Mouse (Mus musculus): ENCODE measurements around the gene Olfr224. TPM values are rescaled to one million over a fixed set of nuclear protein-coding genes. Genes with fewer than 3 reads are reported as not detected.

The Olfr224 gene
- polyA plus RNA-seq (2012; ENCODE audit: low replicate concordance): not detected in 2 replicates

DNA sequence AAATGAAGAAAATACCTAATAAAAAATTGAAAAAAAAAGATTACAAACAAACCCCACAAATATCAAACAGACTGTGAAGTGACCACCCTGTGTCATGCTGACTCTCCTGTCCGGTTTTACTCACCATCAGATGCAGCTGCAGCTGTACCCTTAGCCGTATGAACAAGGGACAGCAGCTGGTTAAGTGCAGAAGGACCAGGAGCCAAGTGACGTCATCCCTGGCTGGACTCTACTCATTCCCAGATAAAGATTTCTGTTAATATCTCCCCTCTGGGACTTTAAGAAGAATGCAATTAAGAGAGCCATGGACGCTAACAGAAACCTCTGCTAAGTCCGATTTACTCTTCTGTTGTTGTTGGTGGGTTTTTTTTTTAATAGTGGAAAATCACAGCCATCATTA, at the start of gene Olfr224:
Olfr224 (minus strand) TSS at position 149 of the 400 bp plus-strand sequence.

GRCm38 (mm10) chr11:58615975-58616374, 45.6 kb upstream of the Olfr224 start, which contains the start of gene 2210407C18Rik:
TSS of gene 2210407C18Rik (minus strand) at chr11:58616075.

DNA sequence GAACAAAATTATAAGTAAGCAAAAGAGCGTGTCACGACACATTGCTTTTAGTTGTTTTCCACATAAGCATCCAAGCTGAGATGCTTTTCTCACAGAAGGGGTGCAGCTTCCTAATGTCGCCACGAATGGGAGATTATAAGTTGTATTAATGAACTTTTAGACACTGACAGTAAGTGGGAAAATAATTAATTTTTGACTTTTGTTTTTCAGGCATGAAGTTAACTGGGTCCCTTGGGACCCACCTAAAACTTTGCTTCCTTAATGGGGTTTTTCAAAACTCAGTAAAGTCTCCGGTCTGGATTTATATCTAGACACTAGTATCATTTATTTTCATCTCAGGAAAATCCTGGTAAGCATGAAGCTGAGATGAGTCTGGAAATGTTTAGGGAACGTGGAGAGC, 24.5 kb upstream of the Olfr224 start, which contains the start of gene Olfr324:
Olfr324 (plus strand) TSS at position 301 of the 400 bp plus-strand sequence.

DNA sequence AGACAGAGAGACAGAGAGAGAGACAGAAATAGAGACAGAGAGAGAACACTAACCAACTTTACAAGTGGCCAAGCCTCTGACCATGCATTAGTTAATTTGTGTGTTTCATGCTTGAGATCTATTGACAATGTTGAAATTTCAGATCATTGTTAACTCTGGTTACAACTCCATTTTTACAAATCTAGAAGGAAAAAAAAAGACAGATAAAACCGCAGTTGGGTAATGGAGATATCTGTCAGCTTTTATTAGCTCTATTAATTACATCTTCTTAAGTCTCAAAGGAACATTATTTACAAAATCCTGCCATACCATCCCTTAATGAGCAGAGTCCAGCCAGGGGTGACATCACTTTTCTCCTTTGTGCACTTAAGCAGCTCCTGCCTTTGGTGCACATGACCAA, 7.1 kb upstream of the Olfr224 start, which contains the start of gene Olfr325:
Olfr325 (plus strand) TSS at position 301 of the 400 bp plus-strand sequence.

GRCm38 (mm10) chr11:58555536-58555935, 14.8 kb downstream of the Olfr224 start, which contains the start of gene Olfr328:
TSS of gene Olfr328 (minus strand) at chr11:58555636.

GRCm38 (mm10) chr11:58546322-58546721, 24.0 kb downstream of the Olfr224 start, which contains the start of gene Olfr329-ps:
TSS of gene Olfr329-ps (minus strand) at chr11:58546422.

GRCm38 (mm10) chr11:58534736-58535135, 35.6 kb downstream of the Olfr224 start, which contains the start of gene Olfr330:
TSS of gene Olfr330 (minus strand) at chr11:58534836.

Other genes with a start within 250 kb of the Olfr224 start
- gene Zfp672, start 240.2 kb downstream of the Olfr224 start, polyA plus RNA-seq (2012; ENCODE audit: low replicate concordance): 10.0 and 24.2 TPM in 2 replicates
- 21.9 and 39.3 TPM in 2 replicates for gene Sh3bp5l, start 239.8 kb downstream of the Olfr224 start, polyA plus RNA-seq (2012; ENCODE audit: low replicate concordance)
- not detected in 2 replicates for gene Lypd8, start 191.5 kb downstream of the Olfr224 start, polyA plus RNA-seq (2012; ENCODE audit: low replicate concordance)
- not detected in 2 replicates for gene 1810065E05Rik, start 149.4 kb downstream of the Olfr224 start, polyA plus RNA-seq (2012; ENCODE audit: low replicate concordance)
- gene Gm12253, start 138.0 kb downstream of the Olfr224 start, polyA plus RNA-seq (2012; ENCODE audit: low replicate concordance): not detected in 2 replicates
- not detected in 2 replicates for gene Lypd9, start 117.6 kb downstream of the Olfr224 start, polyA plus RNA-seq (2012; ENCODE audit: low replicate concordance)
- gene Olfr30, start 108.3 kb downstream of the Olfr224 start, polyA plus RNA-seq (2012; ENCODE audit: low replicate concordance): not detected in 2 replicates
- not detected in 2 replicates for gene Olfr332, start 78.0 kb downstream of the Olfr224 start, polyA plus RNA-seq (2012; ENCODE audit: low replicate concordance)
- not detected in 2 replicates for gene Olfr331, start 68.0 kb downstream of the Olfr224 start, polyA plus RNA-seq (2012; ENCODE audit: low replicate concordance)
- not detected in 2 replicates for gene Olfr330, start 35.7 kb downstream of the Olfr224 start, polyA plus RNA-seq (2012; ENCODE audit: low replicate concordance)
- gene Olfr329-ps, start 24.1 kb downstream of the Olfr224 start, polyA plus RNA-seq (2012; ENCODE audit: low replicate concordance): not detected in 2 replicates
- gene Olfr328, start 14.9 kb downstream of the Olfr224 start, polyA plus RNA-seq (2012; ENCODE audit: low replicate concordance): not detected in 2 replicates
- gene Olfr325, start 7.2 kb upstream of the Olfr224 start, polyA plus RNA-seq (2012; ENCODE audit: low replicate concordance): not detected in 2 replicates
- gene Olfr324, start 24.6 kb upstream of the Olfr224 start, polyA plus RNA-seq (2012; ENCODE audit: low replicate concordance): not detected in 2 replicates
- not detected in 2 replicates for gene 2210407C18Rik, start 45.5 kb upstream of the Olfr224 start, polyA plus RNA-seq (2012; ENCODE audit: low replicate concordance)
- gene Olfr323, start 59.9 kb upstream of the Olfr224 start, polyA plus RNA-seq (2012; ENCODE audit: low replicate concordance): not detected in 2 replicates
- 6.6 and 10.6 TPM in 2 replicates for gene Trim58, start 69.9 kb upstream of the Olfr224 start, polyA plus RNA-seq (2012; ENCODE audit: low replicate concordance)
- gene Olfr322, start 88.2 kb upstream of the Olfr224 start, polyA plus RNA-seq (2012; ENCODE audit: low replicate concordance): not detected in 2 replicates
- gene Olfr320, start 110.5 kb upstream of the Olfr224 start, polyA plus RNA-seq (2012; ENCODE audit: low replicate concordance): not detected in 2 replicates
- gene Olfr319, start 128.6 kb upstream of the Olfr224 start, polyA plus RNA-seq (2012; ENCODE audit: low replicate concordance): not detected in 2 replicates
- gene Olfr318, start 153.5 kb upstream of the Olfr224 start, polyA plus RNA-seq (2012; ENCODE audit: low replicate concordance): not detected in 2 replicates
- not detected in 2 replicates for gene Olfr317, start 168.7 kb upstream of the Olfr224 start, polyA plus RNA-seq (2012; ENCODE audit: low replicate concordance)
- not detected in 2 replicates for gene Olfr316, start 182.2 kb upstream of the Olfr224 start, polyA plus RNA-seq (2012; ENCODE audit: low replicate concordance)
- gene Olfr315, start 202.6 kb upstream of the Olfr224 start, polyA plus RNA-seq (2012; ENCODE audit: low replicate concordance): not detected in 2 replicates
- gene Olfr314, start 212.4 kb upstream of the Olfr224 start, polyA plus RNA-seq (2012; ENCODE audit: low replicate concordance): not detected in 2 replicates
- not detected in 2 replicates for gene Fam183b, start 231.4 kb upstream of the Olfr224 start, polyA plus RNA-seq (2012; ENCODE audit: low replicate concordance)
- not detected in 2 replicates for gene Olfr313, start 244.4 kb upstream of the Olfr224 start, polyA plus RNA-seq (2012; ENCODE audit: low replicate concordance)